Mouse (Mus musculus) small intestine, adult 2 months (tissue): ENCODE results near the gene Pirb. TPM values are rescaled to one million over a fixed set of nuclear protein-coding genes. Genes with fewer than 3 reads are reported as not detected.
A peak's percentile ranks its signal among the peaks of the same experiment; 100 is the strongest.

ENCODE experiments used
- H3K27ac ChIP-seq: fragments of 200-500 bp; 2 replicates; pipeline ENCODE4 v1.5.1; 2012; ENCODE audit warnings: low read depth, low read length, control low read depth, inconsistent platforms; ENCODE audit not compliant: insufficient read depth
- H3K27me3 ChIP-seq: fragments of 200-500 bp; 2 replicates; pipeline ENCODE4 v1.6.1; 2012; ENCODE audit warnings: mild to moderate bottlenecking, moderate library complexity, low read length, inconsistent platforms; ENCODE audit not compliant: control insufficient read depth, insufficient read depth
- H3K36me3 ChIP-seq: fragments of 200-500 bp; 2 replicates; pipeline ENCODE4 v1.6.1; 2012; ENCODE audit warnings: mild to moderate bottlenecking, low read length, control low read depth, inconsistent platforms; ENCODE audit not compliant: control insufficient read depth, insufficient read depth
- H3K4me1 ChIP-seq: fragments of 200-500 bp; 2 replicates; pipeline ENCODE4 v1.6.1; 2012; ENCODE audit warnings: low read length, inconsistent platforms, mixed read lengths; ENCODE audit not compliant: control insufficient read depth, insufficient read depth, insufficient read length
- H3K4me3 ChIP-seq: fragments of 200-500 bp; 2 replicates; pipeline ENCODE4 v1.5.1; 2012; ENCODE audit warnings: low read depth, mild to moderate bottlenecking, control low read depth, inconsistent platforms, low read length, moderate library complexity
- CTCF ChIP-seq: fragments of 200-500 bp; IDR thresholded peaks from 2 replicates; pipeline ENCODE4 v1.5.1; 2012; ENCODE audit warnings: low read depth, mild to moderate bottlenecking, control low read depth, inconsistent platforms, low read length, moderate library complexity, mixed read lengths; ENCODE audit not compliant: insufficient replicate concordance, insufficient read length; ENCODE audit errors: extremely low read depth
- POLR2A ChIP-seq: fragments of 200-500 bp; IDR thresholded peaks from 2 replicates; pipeline ENCODE4 v1.6.1; 2012; ENCODE audit warnings: low read depth, mild to moderate bottlenecking, control low read depth, inconsistent platforms, low read length, moderate library complexity
- WGBS: fragments of 180-500 bp; shearing (Covaris S2); methylation state at CpG from one replicate; pipeline ENCODE4 v1.1.7; 2018; 5-methylcytosine and 5-hydroxymethylcytosine counted together
- polyA plus RNA-seq: library from polyadenylated mRNA; depleted of rRNA; stranded (reverse); fragments of >200 nt; gene quantifications from 2 replicates; pipeline ENCODE4 v1.2.3, GENCODE M21; 2012; rRNA removed

The Pirb gene
- polyA plus RNA-seq, 1 experiment = 4.7 TPM

GRCm38 (mm10) chr7:3674507-3675227 lies 45.5 kb downstream of the Pirb start:
- WGBS = 68% methylated on average over 10 of the region's 10 CpGs
- H3K27me3 ChIP-seq = no peaks in the 10 kb centered on the region
- no peak overlapping the region for H3K27ac ChIP-seq
- TF ChIP-seq CTCF (peak; percentile 97), POLR2A (no peak)
- peaks cover 2% of the 10 kb centered on the region; the same call in 1 of the 2 replicates for H3K4me1 ChIP-seq
- no peak overlapping the region for H3K4me3 ChIP-seq
- peaks cover 38% of the 10 kb centered on the region for H3K36me3 ChIP-seq

GRCm38 (mm10) chr7:3666921-3667391 lies 53.2 kb downstream of the Pirb start:
- no peaks in the 10 kb centered on the region for H3K27me3 ChIP-seq
- peak overlapping the region; percentile 26 for H3K4me3 ChIP-seq
- H3K27ac ChIP-seq = peak overlapping the region; percentile 1; the same call in 1 of the 2 replicates
- WGBS = 16% methylated on average over 14 of the region's 14 CpGs
- peaks cover 14% of the 10 kb centered on the region for H3K4me1 ChIP-seq
- H3K36me3 ChIP-seq = peaks cover 23% of the 10 kb centered on the region
- TF ChIP-seq CTCF (no peak), POLR2A (no peak)

DNA sequence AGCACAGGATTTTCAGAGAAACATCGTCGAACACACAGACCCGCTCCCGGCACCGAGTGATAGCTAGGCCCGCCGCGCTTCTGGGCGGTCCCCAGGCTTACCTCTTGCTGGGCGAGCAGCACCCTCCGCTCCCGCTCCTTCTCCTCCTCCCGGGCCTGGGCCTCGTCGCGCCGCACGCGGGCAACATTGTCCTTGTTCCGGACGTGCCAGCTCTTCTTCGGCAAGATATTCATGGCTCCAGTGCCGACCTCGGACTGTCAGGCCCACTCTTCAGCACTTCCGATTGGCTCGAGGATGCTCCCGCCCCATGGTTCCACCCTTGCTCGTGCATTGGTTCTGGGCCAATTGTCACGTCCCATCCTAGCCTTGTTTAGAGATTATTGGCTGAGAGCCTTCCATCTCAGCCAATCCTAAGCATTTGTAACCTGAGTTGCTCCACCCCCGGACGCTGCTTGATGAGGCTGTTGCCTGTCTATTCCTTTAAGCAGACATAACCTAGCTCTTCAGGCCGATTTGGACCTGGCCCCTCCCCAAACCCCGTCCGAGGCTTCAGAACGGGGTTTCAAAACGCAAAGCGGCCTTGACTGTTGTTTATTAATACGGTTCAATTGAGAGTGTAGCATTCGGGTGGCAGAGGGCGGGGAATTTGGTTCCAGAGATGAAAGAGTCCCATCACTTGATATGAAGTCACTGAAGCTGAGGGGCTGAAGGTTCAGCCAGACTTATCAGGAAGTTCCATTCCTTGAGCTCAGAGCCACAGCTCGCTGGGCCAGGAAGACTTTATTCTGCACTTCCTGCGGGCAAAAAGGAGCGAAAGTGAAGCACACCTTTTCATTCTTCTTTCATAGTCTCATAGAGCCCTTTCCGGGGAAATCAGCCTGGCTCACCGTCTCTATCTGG lies 54.7 kb downstream of the Pirb start, which contains the start of gene Leng1:
Leng1 (minus strand) TSS at position 626 of the 900 bp plus-strand sequence.
- WGBS = 2% methylated on average over 45 of the region's 45 CpGs
- TF ChIP-seq CTCF (no peak), POLR2A (peak; percentile 74)
- Histone ChIP-seq H3K36me3 (peaks cover 29% of the 10 kb centered on the region), H3K4me3 (peak within 1 kb of the TSS; percentile 76), H3K4me1 (peaks cover 14% of the 10 kb centered on the region), H3K27me3 (no peaks in the 10 kb centered on the region), H3K27ac (peak within 1 kb of the TSS; percentile 78)

DNA sequence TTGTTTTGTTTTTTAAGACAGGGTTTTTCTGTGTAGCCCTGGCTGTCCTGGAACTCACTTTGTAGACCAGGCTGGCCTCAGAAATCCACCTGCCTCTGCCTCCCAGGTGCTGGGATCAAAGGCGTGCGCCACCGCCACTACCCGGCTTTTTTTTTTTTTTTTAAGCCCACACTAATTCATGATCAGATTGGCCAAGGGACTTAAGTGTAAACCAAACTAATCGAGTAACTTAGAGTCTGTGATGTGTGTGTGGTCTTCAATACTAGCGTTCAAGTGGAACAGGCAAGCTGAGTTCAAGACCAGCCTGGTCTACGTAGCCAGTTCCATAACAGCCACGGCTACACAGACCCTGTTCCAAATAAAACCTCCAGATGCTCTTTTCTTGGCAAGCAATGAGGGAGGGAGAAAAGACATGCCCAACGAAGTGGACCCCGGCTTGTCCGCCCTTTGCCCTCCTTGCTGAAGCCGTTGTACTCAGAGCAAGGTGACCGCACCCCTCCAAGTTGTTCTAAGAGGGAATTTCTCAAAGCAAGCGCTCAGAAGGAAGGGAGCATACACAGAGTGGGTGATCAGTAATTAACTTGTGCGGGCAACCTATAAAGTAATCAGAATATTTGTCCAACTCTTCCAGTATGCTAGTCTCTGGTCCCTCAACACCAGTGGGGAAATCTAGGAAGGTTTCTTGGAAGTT lies 55.5 kb downstream of the Pirb start:
- Histone ChIP-seq H3K36me3 (peaks cover 37% of the 10 kb centered on the region), H3K27me3 (no peaks in the 10 kb centered on the region), H3K4me1 (peaks cover 14% of the 10 kb centered on the region), H3K4me3 (peak overlapping the region; percentile 76), H3K27ac (peak overlapping the region; percentile 55)
- TF ChIP-seq POLR2A = no peak
- TF ChIP-seq CTCF = no peak
- 12% methylated on average over 15 of the region's 15 CpGs for WGBS

Other genes starting within 250 kb of the Pirb start
- not detected in 2 replicates for gene Tarm1, start 217.8 kb downstream of the Pirb start, polyA plus RNA-seq
- 0.10 TPM in 1 of 2 replicates, not detected in the other for gene Oscar, start 104.2 kb downstream of the Pirb start, polyA plus RNA-seq
- 238 and 337 TPM in 2 replicates for gene Ndufa3, start 103.0 kb downstream of the Pirb start, polyA plus RNA-seq
- 2.2 and 6.9 TPM in 2 replicates for gene Tfpt, start 90.5 kb downstream of the Pirb start, polyA plus RNA-seq
- gene Prpf31, start 90.4 kb downstream of the Pirb start, polyA plus RNA-seq = 9.4 and 16.7 TPM in 2 replicates
- 48.3 and 88.2 TPM in 2 replicates for gene Cnot3, start 75.1 kb downstream of the Pirb start, polyA plus RNA-seq
- 2.4 and 5.1 TPM in 2 replicates for gene Leng1, start 54.6 kb downstream of the Pirb start, polyA plus RNA-seq
- gene Tmc4, start 42.8 kb downstream of the Pirb start, polyA plus RNA-seq = 119 and 229 TPM in 2 replicates
- gene Tsen34, start 27.5 kb downstream of the Pirb start, polyA plus RNA-seq = 50.3 and 92.2 TPM in 2 replicates
- gene Mboat7, start 26.9 kb downstream of the Pirb start, polyA plus RNA-seq = 33.0 and 59.6 TPM in 2 replicates
- gene Rps9, start 16.4 kb downstream of the Pirb start, polyA plus RNA-seq = 1,258 and 1,397 TPM in 2 replicates
- gene Gm15448, start 105.3 kb upstream of the Pirb start, polyA plus RNA-seq = 0.11 and 0.18 TPM in 2 replicates
- 0.41 and 0.83 TPM in 2 replicates for gene Pira2, start 124.7 kb upstream of the Pirb start, polyA plus RNA-seq
- gene Gm14548, start 177.7 kb upstream of the Pirb start, polyA plus RNA-seq = 0.11 and 0.57 TPM in 2 replicates
- gene Lilra6, start 195.1 kb upstream of the Pirb start, polyA plus RNA-seq = 0.42 and 1.2 TPM in 2 replicates